Mouse (Mus musculus): ENCODE measurements at regions not wholly inside any gene's neighbourhood (a gene's known extent, or its start where the extent isn't known, plus 50 kb on each side); places are given as distances from the start of the nearest gene placed in this dataset.

- in situ Hi-C loops (cut with MboI; ENCODE audit: low pct_ligation_motif_present, low pct_unique_long_range_greater_than_20kb, low sequenced_read_pairs) (no loop called here), dilution Hi-C loops (cut with MboI; ENCODE audit: extremely low pct_ligation_motif_present, extremely low pct_unique_long_range_greater_than_20kb, low sequenced_read_pairs) (no loop called here)
- H3K9ac ChIP-seq (ENCODE audit: insufficient read depth, low read depth) = no peak overlapping the region
- H3K9me3 ChIP-seq (replicated peaks; ENCODE audit: low read length) = no peaks in the 10 kb centered on the region
- H3K79me2 ChIP-seq (replicated peaks; ENCODE audit: control insufficient read depth, extremely low read depth, insufficient read depth, poor library complexity, severe bottlenecking) = no peaks in the 10 kb centered on the region
- no peaks in the 10 kb centered on the region for H3K36me3 ChIP-seq (replicated peaks in 1 of 2; ENCODE audit: control insufficient read depth in 1 of 2, insufficient read depth in 1 of 2, low read length in 1 of 2)
- DNase-seq (ENCODE audit: extremely low read depth) = peak; percentile 50
- no peak overlapping the region for H3K4me2 ChIP-seq (ENCODE audit: insufficient read depth, low read depth, poor library complexity, severe bottlenecking)
- no peak overlapping the region for H3K4me3 ChIP-seq (replicated peaks in 1 of 3; ENCODE audit: low read depth in 2 of 3, low read length in 2 of 3, poor library complexity in 1 of 3)
- TF ChIP-seq EP300 (IDR thresholded peaks at IDR 0.05; ENCODE audit: low read length) (no peak), MAX (IDR thresholded peaks at IDR 0.05; ENCODE audit: low read length) (no peak), SMC3 (IDR thresholded peaks at IDR 0.05; ENCODE audit: low read depth, low read length) (peak; percentile 54), USF1 (IDR thresholded peaks at IDR 0.05; ENCODE audit: low read depth, low read length) (no peak), USF2 (conservative IDR thresholded peaks at IDR 0.05; ENCODE audit: low read depth, low read length) (no peak), UBTF (IDR thresholded peaks at IDR 0.05; ENCODE audit: low read depth, low read length) (no peak), SIN3A (IDR thresholded peaks at IDR 0.05; ENCODE audit: low read length) (no peak), HCFC1 (IDR thresholded peaks at IDR 0.05; ENCODE audit: low read depth, low read length) (no peak), IRF4 (IDR thresholded peaks at IDR 0.05; ENCODE audit: low read depth, low read length) (no peak), ZC3H11A (IDR thresholded peaks at IDR 0.05; ENCODE audit: low read depth, low read length) (0 out of 2 replicates have a peak, but pooled peaks have one; percentile 6), ETS1 (conservative IDR thresholded peaks at IDR 0.05; ENCODE audit: low read depth, low read length) (no peak), NELFE (IDR thresholded peaks at IDR 0.05; ENCODE audit: low read depth, low read length) (no peak), RAD21 (IDR thresholded peaks at IDR 0.05; ENCODE audit: low read depth, low read length) (peak; percentile 81), POLR2AphosphoS2 (IDR thresholded peaks at IDR 0.05; ENCODE audit: low read depth, low read length) (no peak), BHLHE40 (IDR thresholded peaks at IDR 0.05; ENCODE audit: low read depth, low read length) (no peak), PAX5 (IDR thresholded peaks at IDR 0.05; ENCODE audit: low read length) (no peak), CTCF (conservative IDR thresholded peaks at IDR 0.05 in 1 of 2, IDR thresholded peaks at IDR 0.05 in 1 of 2; ENCODE audit: low read depth in 2 of 2, low read length in 2 of 2) (peak in 1 of 2 experiments; percentile 65; a peak in 2 of 4 replicates), JUN (IDR thresholded peaks at IDR 0.05; ENCODE audit: insufficient read depth, low read depth, low read length) (no peak), TCF12 (IDR thresholded peaks at IDR 0.05; ENCODE audit: low read depth, low read length) (no peak), POLR2A (IDR thresholded peaks at IDR 0.05; ENCODE audit: low read depth, low read length) (no peak), CHD1 (IDR thresholded peaks at IDR 0.05; ENCODE audit: low read depth, low read length) (no peak), TBP (conservative IDR thresholded peaks at IDR 0.05; ENCODE audit: low read depth, low read length) (no peak), MXI1 (IDR thresholded peaks at IDR 0.05; ENCODE audit: low read depth, low read length) (no peak), ZMIZ1 (IDR thresholded peaks at IDR 0.05; ENCODE audit: low read depth, low read length) (no peak), MAFK (IDR thresholded peaks at IDR 0.05; ENCODE audit: insufficient replicate concordance, low read length) (0 out of 2 replicates have a peak, but pooled peaks have one; percentile 6), ELF1 (IDR thresholded peaks at IDR 0.05; ENCODE audit: low read depth, low read length) (no peak), E2F4 (IDR thresholded peaks at IDR 0.05; ENCODE audit: insufficient replicate concordance, low read depth, low read length) (no peak), KAT2A (IDR thresholded peaks at IDR 0.05; ENCODE audit: insufficient replicate concordance, low read length) (no peak), NRF1 (IDR thresholded peaks at IDR 0.05; ENCODE audit: low read depth, low read length) (no peak), GABPA (IDR thresholded peaks at IDR 0.05; ENCODE audit: insufficient replicate concordance, low read depth, low read length) (no peak), RCOR1 (conservative IDR thresholded peaks at IDR 0.05; ENCODE audit: low read depth, low read length) (no peak), JUND (conservative IDR thresholded peaks at IDR 0.05; ENCODE audit: low read depth, low read length) (no peak), ZNF384 (IDR thresholded peaks at IDR 0.05; ENCODE audit: low read depth, low read length) (no peak)
- H3K27me3 ChIP-seq (replicated peaks) = no peaks in the 10 kb centered on the region
- H3K4me1 ChIP-seq (ENCODE audit: control insufficient read depth in 1 of 2, insufficient read depth in 2 of 2) = no peaks in the 10 kb centered on the region
- H3K27ac ChIP-seq (ENCODE audit: insufficient read depth, low read depth) = no peak overlapping the region
Observed at GRCm38 (mm10) chr2:56025059-56025458, 589.3 kb downstream of the Kcnj3 start.

Measured in CH12.LX (cell line).